Mouse (Mus musculus) embryonic facial prominence, embryonic 11.5 days (tissue): ENCODE measurements at regions not wholly inside any gene's neighbourhood (a gene's known extent, or its start where the extent isn't known, plus 50 kb on each side); places are given as distances from the start of the nearest gene placed in this dataset.
"Not testable (repeated sequence)": the region's sequence is repeated elsewhere in the genome, so short reads cannot be mapped to it uniquely, and the experiment has no call there.

Experiments used
- ATAC-seq: fragments of 200-750 bp; cut with Nextera tagmentation; replicated peaks from 2 replicates; pipeline ENCODE4 v1.8.0; 2017; ENCODE audit warnings: low read depth; ENCODE audit not compliant: insufficient number of reproducible peaks, low FRiP score, low TSS enrichment
- DNase-seq: peaks from one replicate; pipeline ENCODE4 v3.0.0-alpha.2; 2015; ENCODE audit warnings: low spot score
- H3K27ac ChIP-seq: fragments of 300-500 bp; sonication (generic); replicated peaks from 2 replicates; pipeline ENCODE4 v1.5.1; 2014; ENCODE audit warnings: mild to moderate bottlenecking, low read depth, low read length, control low read depth
- H3K27me3 ChIP-seq: fragments of 300-500 bp; sonication (generic); 2 replicates; pipeline ENCODE4 v1.6.1; 2014; ENCODE audit warnings: mild to moderate bottlenecking, low read length, moderate library complexity, mixed read lengths; ENCODE audit not compliant: control insufficient read depth, insufficient read depth
- H3K36me3 ChIP-seq: fragments of 300-500 bp; sonication (generic); replicated peaks from 2 replicates; pipeline ENCODE4 v1.6.1; 2014; ENCODE audit warnings: low read depth, mild to moderate bottlenecking, low read length, moderate library complexity, mixed read lengths; ENCODE audit not compliant: control insufficient read depth, insufficient read depth
- H3K4me1 ChIP-seq: fragments of 300-500 bp; sonication (generic); 2 replicates; pipeline ENCODE4 v1.6.1; 2014; ENCODE audit warnings: low read length, mixed read lengths; ENCODE audit not compliant: control insufficient read depth, insufficient read depth
- H3K4me2 ChIP-seq: fragments of 300-500 bp; sonication (generic); 2 replicates; pipeline ENCODE4 v1.6.1; 2014; ENCODE audit warnings: low read depth, mild to moderate bottlenecking, control low read depth, low read length, moderate library complexity
- H3K4me3 ChIP-seq: fragments of 300-500 bp; sonication (generic); 2 replicates; pipeline ENCODE4 v1.5.1; 2014; ENCODE audit warnings: low read depth, low read length, control low read depth
- H3K9ac ChIP-seq: fragments of 300-500 bp; sonication (generic); replicated peaks from 2 replicates; pipeline ENCODE4 v1.6.1; 2014; ENCODE audit warnings: mild to moderate bottlenecking, control low read depth, low read length
- H3K9me3 ChIP-seq: fragments of 300-500 bp; sonication (generic); replicated peaks from 2 replicates; pipeline ENCODE4 v1.6.1; 2016; ENCODE audit warnings: mild to moderate bottlenecking, low read length, inconsistent platforms, mixed read lengths; ENCODE audit not compliant: control insufficient read depth
- WGBS: fragments of 180-500 bp; shearing (Covaris S2); extraction: QIAGEN DNeasy Blood & Tissue Kit; methylation state at CpG from one replicate; pipeline ENCODE4 v1.1.7; 2014; 5-methylcytosine and 5-hydroxymethylcytosine counted together

DNA sequence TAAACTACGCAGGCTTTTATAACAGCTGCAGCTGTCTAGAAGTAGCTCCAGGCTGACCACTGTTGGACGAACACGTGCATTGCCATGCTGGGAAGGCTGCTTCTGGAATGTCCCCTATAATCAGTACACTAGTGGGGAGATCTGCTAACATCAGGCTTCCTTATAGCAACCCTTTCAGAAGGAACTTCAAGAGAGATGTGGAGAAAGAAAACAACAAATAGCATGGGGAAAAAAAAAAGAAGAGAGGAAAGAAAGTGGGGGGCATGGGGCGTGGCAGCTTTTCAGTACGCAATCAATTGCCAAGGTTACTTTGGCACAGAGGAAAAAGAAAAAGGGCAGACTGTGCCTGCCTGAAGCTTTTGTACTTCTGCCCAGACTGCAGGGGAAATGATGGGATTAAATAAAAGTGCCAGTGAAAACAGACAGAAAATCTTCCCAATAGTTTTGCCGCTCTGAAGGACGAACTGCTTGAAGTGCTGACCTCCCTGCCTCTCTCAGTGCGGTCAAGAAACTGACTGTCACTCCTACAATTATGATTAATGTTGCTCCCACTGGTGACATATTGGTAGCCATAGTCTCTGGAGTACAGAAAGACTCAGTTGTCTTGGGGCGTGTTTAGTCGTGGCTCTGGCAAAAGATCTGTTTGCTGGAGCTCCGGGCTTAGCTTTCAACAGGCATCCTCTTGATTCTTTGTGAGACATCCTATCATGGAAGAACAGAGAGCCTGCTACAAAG lies 1078.0 kb downstream of the Diaph3 start:
- peak; percentile 21 for DNase-seq
- Histone ChIP-seq H3K36me3 (no peaks in the 10 kb centered on the region), H3K4me1 (no peaks in the 10 kb centered on the region), H3K4me3 (no peak overlapping the region), H3K27me3 (no peaks in the 10 kb centered on the region), H3K4me2 (no peak overlapping the region), H3K27ac (no peak overlapping the region), H3K9me3 (no peaks in the 10 kb centered on the region), H3K9ac (no peak overlapping the region)
- WGBS: 71% methylated on average over 11 of the region's 11 CpGs
- no peak for ATAC-seq

DNA sequence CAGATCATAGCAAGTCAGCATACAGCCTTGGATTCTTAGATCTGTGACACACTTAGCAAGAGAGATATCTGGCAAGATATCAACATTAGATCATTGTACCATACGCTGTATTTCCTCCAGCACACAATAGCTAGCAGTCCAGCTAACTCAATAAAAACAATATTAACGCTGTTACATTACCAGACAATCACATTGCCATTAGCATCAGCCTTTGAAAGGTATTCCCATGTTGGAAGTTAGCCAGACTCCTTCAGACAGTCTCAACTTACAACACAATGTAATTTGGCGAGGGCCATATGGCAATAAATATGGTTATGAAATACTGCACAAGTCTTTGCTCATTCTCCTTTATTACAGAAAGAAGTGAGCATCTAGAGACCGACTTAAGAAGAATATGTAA lies 1084.0 kb downstream of the Diaph3 start:
- H3K36me3 ChIP-seq: no peaks in the 10 kb centered on the region
- ATAC-seq: no peak
- no peak overlapping the region for H3K4me2 ChIP-seq
- no peaks in the 10 kb centered on the region for H3K27me3 ChIP-seq
- no peaks in the 10 kb centered on the region for H3K9me3 ChIP-seq
- no peak overlapping the region for H3K9ac ChIP-seq
- no peaks in the 10 kb centered on the region for H3K4me1 ChIP-seq
- DNase-seq: no peak
- no peak overlapping the region for H3K27ac ChIP-seq
- WGBS: 73% methylated on average over 4 of the region's 4 CpGs
- H3K4me3 ChIP-seq: no peak overlapping the region

DNA sequence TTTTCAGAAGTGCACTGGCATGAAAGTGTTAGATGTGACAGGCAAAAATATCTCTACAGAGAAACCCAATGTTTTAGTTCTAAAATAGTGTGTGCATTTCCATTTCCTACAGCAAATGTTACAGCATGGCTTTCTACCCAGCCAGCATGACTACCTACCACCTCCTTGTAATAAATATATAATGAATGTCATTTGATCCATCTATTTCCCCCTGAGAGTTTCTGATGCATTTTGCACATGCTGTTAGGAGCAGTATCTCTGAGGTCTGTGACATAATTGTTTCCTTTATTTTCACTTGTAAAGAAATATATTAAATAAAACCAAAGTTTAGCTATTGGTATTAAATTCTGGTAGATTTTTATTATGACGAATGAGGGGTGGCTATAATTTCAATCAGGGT lies 1086.4 kb downstream of the Diaph3 start:
- DNase-seq (no peak), ATAC-seq (no peak)
- H3K27me3 ChIP-seq: no peaks in the 10 kb centered on the region
- H3K4me1 ChIP-seq: no peaks in the 10 kb centered on the region
- WGBS: 68% methylated on average over 1 of the region's 1 CpGs
- no peak overlapping the region for H3K9ac ChIP-seq
- H3K36me3 ChIP-seq: no peaks in the 10 kb centered on the region
- no peaks in the 10 kb centered on the region for H3K9me3 ChIP-seq
- no peak overlapping the region for H3K4me3 ChIP-seq
- no peak overlapping the region for H3K27ac ChIP-seq
- no peak overlapping the region for H3K4me2 ChIP-seq

DNA sequence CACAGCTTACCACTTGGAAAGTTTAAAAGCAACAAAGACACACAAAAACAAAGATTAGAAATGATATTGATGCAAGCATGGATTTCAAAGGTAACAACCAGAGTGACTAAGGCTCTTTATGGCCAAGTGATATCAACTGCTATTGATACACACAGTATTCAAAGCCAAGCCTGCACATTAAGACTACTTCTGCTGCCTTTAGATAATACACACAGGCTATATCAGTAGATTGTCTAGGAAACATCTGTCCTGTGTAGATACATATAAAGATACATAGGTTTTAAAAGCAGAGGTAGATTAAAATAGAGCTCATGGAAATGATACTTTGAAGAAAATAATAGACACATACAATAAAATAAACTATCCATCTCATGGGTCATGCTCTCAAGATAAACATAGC lies 1111.6 kb downstream of the Diaph3 start:
- H3K4me2 ChIP-seq: no peak overlapping the region
- H3K4me1 ChIP-seq: no peaks in the 10 kb centered on the region
- no peak overlapping the region for H3K9ac ChIP-seq
- no peaks in the 10 kb centered on the region for H3K9me3 ChIP-seq
- no peak overlapping the region for H3K27ac ChIP-seq
- DNase-seq: no peak
- no peaks in the 10 kb centered on the region for H3K27me3 ChIP-seq
- H3K36me3 ChIP-seq: no peaks in the 10 kb centered on the region
- ATAC-seq: no peak
- no peak overlapping the region for H3K4me3 ChIP-seq

DNA sequence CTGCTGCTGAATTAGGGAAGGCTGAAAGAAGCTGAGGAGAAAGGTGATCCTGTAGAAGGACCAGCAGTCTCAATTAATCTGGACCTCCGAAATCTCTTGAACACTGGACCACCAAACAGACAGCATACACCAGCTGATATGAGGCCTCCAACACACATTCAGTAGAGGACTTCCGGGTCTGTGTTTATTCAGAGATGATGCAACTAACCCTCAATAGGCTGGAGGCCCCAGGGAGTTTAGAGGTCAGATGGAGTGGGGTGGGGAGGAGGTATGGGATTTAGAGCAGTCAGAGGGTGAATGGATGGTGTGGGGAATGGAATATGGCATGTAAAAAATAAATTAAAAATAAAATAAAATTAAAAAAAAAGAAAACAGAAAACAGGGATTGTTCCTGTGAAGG lies 1123.4 kb downstream of the Diaph3 start:
- not testable (repeated sequence) for H3K27ac ChIP-seq, DNase-seq, H3K36me3 ChIP-seq, H3K9me3 ChIP-seq, H3K27me3 ChIP-seq, H3K4me2 ChIP-seq, H3K4me1 ChIP-seq, ATAC-seq, H3K4me3 ChIP-seq, H3K9ac ChIP-seq
- WGBS: 85% methylated on average over 2 of the region's 2 CpGs
